In genomic region chr17:65864742-65865141, GRCm38 (mm10) we compare ENCODE assay signal across 9 mouse cellular contexts. TPM values are rescaled to one million over a fixed set of nuclear protein-coding genes. Genes with fewer than 3 reads are reported as not detected.
DNase-seq lines count a peak whose midpoint lies in the region; ATAC-seq lines count a peak whose summit lies in the region.
"Had no signal": no experiment of that assay in that cellular context is flagged by ENCODE, and none has a peak within 500 bp of the region (broad histone marks: within the 10 kb centered on the region; RNA-seq: fewer than 3 reads in every experiment).

No protein-coding gene starts in this region.

- peak; percentile 39 to 68 for DNase-seq in heart, adult 18-20 months
- DNase-seq in thymus, postnatal 0 days (ENCODE audit: low spot score): peak; percentile 68
- DNase-seq in thymus, postnatal 4 days: no peak
- peak; percentile 43 for DNase-seq in lung, postnatal 14 days
- no peak for DNase-seq in right cerebral cortex, postnatal 14 days
- DNase-seq in adrenal gland, postnatal 36 days: no peak
- DNase-seq: liver, embryonic 13.5 days had no signal

- no peak overlapping the region for H3K9ac ChIP-seq in heart, embryonic 11.5 days (ENCODE audit: low read depth, low read length)
- H3K9ac ChIP-seq: liver, embryonic 13.5 days had no signal

- no peak overlapping the region for H3K4me3 ChIP-seq in heart, embryonic 11.5 days (ENCODE audit: low read depth, low read length)
- H3K4me3 ChIP-seq: liver, embryonic 13.5 days had no signal

- no peak overlapping the region for H3K4me2 ChIP-seq in heart, embryonic 11.5 days
- H3K4me2 ChIP-seq: liver, embryonic 13.5 days had no signal

- 41% methylated on average over 4 of the region's 4 CpGs for WGBS in heart, embryonic 11.5 days (ENCODE audit: insufficient replicate concordance)

- ATAC-seq in heart, embryonic 11.5 days (replicated peaks; ENCODE audit: insufficient number of reproducible peaks, low FRiP score, low TSS enrichment): no peak
- peak; percentile 71 for ATAC-seq in erythroid progenitor cell, adult 5-6 weeks (replicated peaks; ENCODE audit: low FRiP score, poor library complexity, severe bottlenecking)

- 0 out of 2 replicates have a peak, but pooled peaks cover 3% of the 10 kb centered on the region for H3K36me3 ChIP-seq in heart, embryonic 11.5 days (ENCODE audit: control insufficient read depth, insufficient read depth, low read length)

- H3K9me3 ChIP-seq in heart, embryonic 11.5 days (replicated peaks; ENCODE audit: control insufficient read depth, low read length): no peaks in the 10 kb centered on the region
- H3K9me3 ChIP-seq: liver, embryonic 13.5 days had no signal

- H3K4me1 ChIP-seq in heart, embryonic 11.5 days (ENCODE audit: control insufficient read depth, insufficient read depth, low read length): no peaks in the 10 kb centered on the region

- no peaks in the 10 kb centered on the region for H3K27me3 ChIP-seq in heart, embryonic 11.5 days (ENCODE audit: control insufficient read depth, insufficient read depth, low read length)
- H3K27me3 ChIP-seq: liver, embryonic 13.5 days had no signal

- H3K27ac ChIP-seq in heart, embryonic 11.5 days (ENCODE audit: low read depth, low read length): no peak overlapping the region
- H3K27ac ChIP-seq: liver, embryonic 13.5 days had no signal

RNA-seq across cellular contexts. Expression of gene Ralbp1, which starts 20.9 kb away (rescaled TPM):
- total RNA-seq in heart, adult 18-20 months (2021): 10 to 100 TPM; 35.3 to 36.3 TPM
- 46.9 and 47.5 TPM in 2 replicates for polyA plus RNA-seq in heart, embryonic 11.5 days (2014; fragmentation: Nextera tagmentation; extraction: Ambion mirVana)
- 94.9 and 105 TPM in 2 replicates for polyA plus RNA-seq in thymus, postnatal 0 days (2015; fragmentation: Nextera tagmentation; extraction: Ambion mirVana)
- total RNA-seq in erythroid progenitor cell, adult 5-6 weeks (2015; ENCODE audit: low replicate concordance): 18.9 and 22.7 TPM in 2 replicates
- total RNA-seq in erythroid progenitor cell, adult 5-6 weeks (2017; ENCODE audit: low replicate concordance): 40.8 and 45.1 TPM in 2 replicates
- total RNA-seq in adrenal gland, postnatal 36 days (2021): 10 to 100 TPM; 41.4 to 61.4 TPM

Comparison
In these comparisons a context has a peak if more than half of its experiments do, and no peak if none do; other contexts are left out.
1. DNase-seq: peak in heart, adult 18-20 months (2 of 2), thymus, postnatal 0 days (single experiment) and lung, postnatal 14 days (single experiment); none in thymus, postnatal 4 days (single experiment), right cerebral cortex, postnatal 14 days (single experiment) and adrenal gland, postnatal 36 days (0 of 2).